Mouse (Mus musculus) common myeloid progenitor, adult 5-6 weeks (primary cell): Measurements from ENCODE around the gene Pde4b. TPM values are rescaled to one million over a fixed set of nuclear protein-coding genes. Genes with fewer than 3 reads are reported as not detected.

Experiments used
- ATAC-seq: replicated peaks from 2 replicates; pipeline ENCODE4 v1.8.0; 2016; ENCODE audit warnings: low read depth, mild to moderate bottlenecking, moderate TSS enrichment, inconsistent platforms; ENCODE audit not compliant: poor library complexity, severe bottlenecking
- total RNA-seq: library from RNA; stranded (forward); fragments of 200-1000, 187-1606 nt; gene quantifications from 2 replicates; pipeline ENCODE4 v1.2.3, GENCODE M21; 2017

Pde4b gene
- total RNA-seq, 1 experiment from 2014 or later: 85.2 TPM

GRCm38 (mm10) chr4:102585541-102585940 lies 498.2 kb downstream of the Pde4b start:
- no peak for ATAC-seq

GRCm38 (mm10) chr4:102586787-102587186 lies 499.4 kb downstream of the Pde4b start:
- ATAC-seq: no peak

GRCm38 (mm10) chr4:102588668-102589455 lies 501.5 kb downstream of the Pde4b start:
- ATAC-seq: peak; percentile 22; the same call in 1 of the 2 replicates

GRCm38 (mm10) chr4:102589537-102590031 lies 502.2 kb downstream of the Pde4b start:
- no peak for ATAC-seq

GRCm38 (mm10) chr4:102591798-102592197 lies 504.5 kb downstream of the Pde4b start:
- ATAC-seq: no peak

GRCm38 (mm10) chr4:102592541-102592940 lies 505.2 kb downstream of the Pde4b start:
- ATAC-seq: no peak

GRCm38 (mm10) chr4:102593631-102594030 lies 506.3 kb downstream of the Pde4b start:
- no peak for ATAC-seq

- no peak for ATAC-seq
These were observed 507.2 kb downstream of the Pde4b start for GRCm38 (mm10) chr4:102594506-102594905.

GRCm38 (mm10) chr4:102603968-102604367 lies 516.6 kb downstream of the Pde4b start:
- no peak for ATAC-seq

- ATAC-seq: no peak
These were observed 517.9 kb downstream of the Pde4b start for GRCm38 (mm10) chr4:102605231-102605630.

GRCm38 (mm10) chr4:102605722-102606341 lies 518.5 kb downstream of the Pde4b start:
- peak; percentile 50 for ATAC-seq

- ATAC-seq: peak; percentile 27; the same call in 1 of the 2 replicates
These were observed 519.5 kb downstream of the Pde4b start for GRCm38 (mm10) chr4:102606825-102607224.

- peak; percentile 17; the same call in 1 of the 2 replicates for ATAC-seq
These were observed 520.5 kb downstream of the Pde4b start for GRCm38 (mm10) chr4:102607744-102608416.

GRCm38 (mm10) chr4:102612596-102612995 lies 525.3 kb downstream of the Pde4b start:
- no peak for ATAC-seq

- 0 out of 2 replicates have a peak, but pooled peaks have one; percentile 35 for ATAC-seq
These were observed 530.4 kb downstream of the Pde4b start for GRCm38 (mm10) chr4:102617774-102618173.

GRCm38 (mm10) chr4:102618609-102619008 lies 531.3 kb downstream of the Pde4b start:
- ATAC-seq: no peak

- no peak for ATAC-seq
These were observed 533.0 kb downstream of the Pde4b start for GRCm38 (mm10) chr4:102620179-102620910.

- no peak for ATAC-seq
These were observed 533.8 kb downstream of the Pde4b start for GRCm38 (mm10) chr4:102621120-102621519.

- ATAC-seq: no peak
These were observed 535.6 kb downstream of the Pde4b start for GRCm38 (mm10) chr4:102622977-102623376.
